Mouse (Mus musculus) lung, embryonic 14.5 days (tissue): ENCODE measurements at regions not wholly inside any gene's neighbourhood (a gene's known extent, or its start where the extent isn't known, plus 50 kb on each side); places are given as distances from the start of the nearest gene placed in this dataset.

Experiments
- ATAC-seq: fragments of 200-750 bp; cut with Nextera tagmentation; 2 replicates; pipeline ENCODE4 v1.8.0; 2017; ENCODE audit warnings: mild to moderate bottlenecking, moderate TSS enrichment, moderate library complexity; ENCODE audit not compliant: insufficient read depth
- DNase-seq: peaks from one replicate; pipeline ENCODE4 v3.0.0-alpha.2; 2015
- H3K27ac ChIP-seq: fragments of 300-500 bp; sonication (generic); 2 replicates; pipeline ENCODE4 v1.5.1; 2014; ENCODE audit warnings: low read depth, mild to moderate bottlenecking, moderate library complexity
- H3K27me3 ChIP-seq: fragments of 300-500 bp; sonication (generic); 2 replicates; pipeline ENCODE4 v1.6.1; 2014; ENCODE audit warnings: low read length, control low read depth; ENCODE audit not compliant: insufficient read depth
- H3K36me3 ChIP-seq: fragments of 300-500 bp; sonication (generic); 2 replicates; pipeline ENCODE4 v1.6.1; 2014; ENCODE audit warnings: control low read depth; ENCODE audit not compliant: insufficient read depth
- H3K4me1 ChIP-seq: fragments of 300-500 bp; sonication (generic); 2 replicates; pipeline ENCODE4 v1.6.1; 2014; ENCODE audit warnings: antibody characterized with exemption, control low read depth; ENCODE audit not compliant: insufficient read depth
- H3K4me2 ChIP-seq: fragments of 300-500 bp; sonication (generic); 2 replicates; pipeline ENCODE4 v1.6.1; 2014; ENCODE audit warnings: mild to moderate bottlenecking
- H3K4me3 ChIP-seq: fragments of 300-500 bp; sonication (generic); 2 replicates; pipeline ENCODE4 v1.5.1; 2014; ENCODE audit warnings: low read depth, low read length
- H3K9ac ChIP-seq: fragments of 300-500 bp; sonication (generic); 2 replicates; pipeline ENCODE4 v1.6.1; 2014
- H3K9me3 ChIP-seq: fragments of 300-500 bp; sonication (generic); 2 replicates; pipeline ENCODE4 v1.6.1; 2016; ENCODE audit warnings: low read depth, low read length, control low read depth
- CTCF ChIP-seq: IDR thresholded peaks from 2 replicates; pipeline ENCODE4 v1.5.1; 2016; ENCODE audit warnings: antibody characterized with exemption, low read depth
- WGBS: fragments of 180-500 bp; shearing (Covaris S2); extraction: QIAGEN DNeasy Blood & Tissue Kit; methylation state at CpG from one replicate; pipeline ENCODE4 v1.1.7; 2014; 5-methylcytosine and 5-hydroxymethylcytosine counted together

- Histone ChIP-seq H3K9me3 (no peaks in the 10 kb centered on the region), H3K9ac (no peak overlapping the region), H3K4me1 (no peaks in the 10 kb centered on the region), H3K4me2 (no peak overlapping the region), H3K27ac (no peak overlapping the region), H3K4me3 (no peak overlapping the region), H3K36me3 (no peaks in the 10 kb centered on the region), H3K27me3 (no peaks in the 10 kb centered on the region)
- no peak for DNase-seq
- 76% methylated on average over 9 of the region's 9 CpGs for WGBS
- ATAC-seq = no peak
- no peak for TF ChIP-seq CTCF
These were observed 58.5 kb upstream of the Zfp706 start for GRCm38 (mm10) chr15:37065926-37066550.

- Histone ChIP-seq H3K27me3 (no peaks in the 10 kb centered on the region), H3K9ac (no peak overlapping the region), H3K27ac (no peak overlapping the region), H3K9me3 (no peaks in the 10 kb centered on the region), H3K4me3 (no peak overlapping the region), H3K4me2 (no peak overlapping the region), H3K4me1 (no peaks in the 10 kb centered on the region), H3K36me3 (no peaks in the 10 kb centered on the region)
- ATAC-seq (no peak), DNase-seq (no peak)
- 87% methylated on average over 6 of the region's 6 CpGs for WGBS
- TF ChIP-seq CTCF = no peak
These were observed 57.8 kb upstream of the Zfp706 start for GRCm38 (mm10) chr15:37065408-37065807.

GRCm38 (mm10) chr15:37063781-37064383, 56.3 kb upstream of the Zfp706 start:
- Histone ChIP-seq H3K9me3 (no peaks in the 10 kb centered on the region), H3K9ac (no peak overlapping the region), H3K4me1 (no peaks in the 10 kb centered on the region), H3K36me3 (no peaks in the 10 kb centered on the region), H3K4me3 (no peak overlapping the region), H3K27me3 (no peaks in the 10 kb centered on the region), H3K27ac (no peak overlapping the region), H3K4me2 (no peak overlapping the region)
- no peak for DNase-seq
- ATAC-seq = no peak
- 72% methylated on average over 6 of the region's 6 CpGs for WGBS
- no peak for TF ChIP-seq CTCF

- Histone ChIP-seq H3K36me3 (no peaks in the 10 kb centered on the region), H3K27me3 (no peaks in the 10 kb centered on the region), H3K4me3 (no peak overlapping the region), H3K4me1 (no peaks in the 10 kb centered on the region), H3K4me2 (no peak overlapping the region), H3K27ac (no peak overlapping the region), H3K9ac (no peak overlapping the region), H3K9me3 (no peaks in the 10 kb centered on the region)
- no peak for ATAC-seq
- TF ChIP-seq CTCF = no peak
- 73% methylated on average over 7 of the region's 7 CpGs for WGBS
- no peak for DNase-seq
These were observed 55.0 kb upstream of the Zfp706 start for GRCm38 (mm10) chr15:37062585-37062984.

GRCm38 (mm10) chr15:37061501-37061900, 53.9 kb upstream of the Zfp706 start:
- 72% methylated on average over 6 of the region's 6 CpGs for WGBS

GRCm38 (mm10) chr15:37060831-37061230, 53.3 kb upstream of the Zfp706 start:
- no peak overlapping the region for H3K9ac ChIP-seq
- no peaks in the 10 kb centered on the region for H3K36me3 ChIP-seq
- WGBS = 86% methylated on average over 6 of the region's 6 CpGs
- no peaks in the 10 kb centered on the region for H3K4me1 ChIP-seq
- no peak overlapping the region for H3K4me2 ChIP-seq
- ATAC-seq (no peak), DNase-seq (no peak)
- no peak overlapping the region for H3K27ac ChIP-seq
- TF ChIP-seq CTCF = no peak
- H3K27me3 ChIP-seq = no peaks in the 10 kb centered on the region
- H3K9me3 ChIP-seq = no peaks in the 10 kb centered on the region
- no peak overlapping the region for H3K4me3 ChIP-seq

More at GRCm38 (mm10) chr15:37061501-37061900, 53.9 kb upstream of the Zfp706 start:
- DNase-seq (no peak), ATAC-seq (no peak)
- Histone ChIP-seq H3K27ac (no peak overlapping the region), H3K36me3 (no peaks in the 10 kb centered on the region), H3K4me1 (no peaks in the 10 kb centered on the region), H3K9me3 (no peaks in the 10 kb centered on the region), H3K4me3 (no peak overlapping the region), H3K9ac (no peak overlapping the region), H3K4me2 (no peak overlapping the region), H3K27me3 (no peaks in the 10 kb centered on the region)
- TF ChIP-seq CTCF = no peak
